Mouse (Mus musculus): ENCODE measurements around the gene Ctf2.

- no peak for TF ChIP-seq CTCF (IDR thresholded peaks at IDR 0.05; ENCODE audit: low read depth)
- TF ChIP-seq EP300 (optimal IDR thresholded peaks at IDR 0.05): no peak
These were observed 45.0 kb upstream of the Ctf2 start for GRCm38 (mm10) chr7:127776878-127777473.
